Mouse (Mus musculus) embryonic facial prominence, embryonic 11.5 days (tissue): ENCODE measurements around the gene Sun3. TPM values are rescaled to one million over a fixed set of nuclear protein-coding genes. Genes with fewer than 3 reads are reported as not detected.

ENCODE experiments used
- ATAC-seq: fragments of 200-750 bp; cut with Nextera tagmentation; replicated peaks from 2 replicates; pipeline ENCODE4 v1.8.0; 2017; ENCODE audit warnings: low read depth; ENCODE audit not compliant: insufficient number of reproducible peaks, low FRiP score, low TSS enrichment
- DNase-seq: peaks from one replicate; pipeline ENCODE4 v3.0.0-alpha.2; 2015; ENCODE audit warnings: low spot score
- H3K27ac ChIP-seq: fragments of 300-500 bp; sonication (generic); replicated peaks from 2 replicates; pipeline ENCODE4 v1.5.1; 2014; ENCODE audit warnings: mild to moderate bottlenecking, low read depth, low read length, control low read depth
- H3K27me3 ChIP-seq: fragments of 300-500 bp; sonication (generic); 2 replicates; pipeline ENCODE4 v1.6.1; 2014; ENCODE audit warnings: mild to moderate bottlenecking, low read length, moderate library complexity, mixed read lengths; ENCODE audit not compliant: control insufficient read depth, insufficient read depth
- H3K36me3 ChIP-seq: fragments of 300-500 bp; sonication (generic); replicated peaks from 2 replicates; pipeline ENCODE4 v1.6.1; 2014; ENCODE audit warnings: low read depth, mild to moderate bottlenecking, low read length, moderate library complexity, mixed read lengths; ENCODE audit not compliant: control insufficient read depth, insufficient read depth
- H3K4me1 ChIP-seq: fragments of 300-500 bp; sonication (generic); 2 replicates; pipeline ENCODE4 v1.6.1; 2014; ENCODE audit warnings: low read length, mixed read lengths; ENCODE audit not compliant: control insufficient read depth, insufficient read depth
- H3K4me2 ChIP-seq: fragments of 300-500 bp; sonication (generic); 2 replicates; pipeline ENCODE4 v1.6.1; 2014; ENCODE audit warnings: low read depth, mild to moderate bottlenecking, control low read depth, low read length, moderate library complexity
- H3K4me3 ChIP-seq: fragments of 300-500 bp; sonication (generic); 2 replicates; pipeline ENCODE4 v1.5.1; 2014; ENCODE audit warnings: low read depth, low read length, control low read depth
- H3K9ac ChIP-seq: fragments of 300-500 bp; sonication (generic); replicated peaks from 2 replicates; pipeline ENCODE4 v1.6.1; 2014; ENCODE audit warnings: mild to moderate bottlenecking, control low read depth, low read length
- H3K9me3 ChIP-seq: fragments of 300-500 bp; sonication (generic); replicated peaks from 2 replicates; pipeline ENCODE4 v1.6.1; 2016; ENCODE audit warnings: mild to moderate bottlenecking, low read length, inconsistent platforms, mixed read lengths; ENCODE audit not compliant: control insufficient read depth
- WGBS: fragments of 180-500 bp; shearing (Covaris S2); extraction: QIAGEN DNeasy Blood & Tissue Kit; methylation state at CpG from one replicate; pipeline ENCODE4 v1.1.7; 2014; 5-methylcytosine and 5-hydroxymethylcytosine counted together
- polyA plus RNA-seq: library from polyadenylated mRNA; unstranded; fragments of >200 nt; fragmentation: Nextera tagmentation; extraction: Ambion mirVana; gene quantifications from 2 replicates; pipeline ENCODE4 v1.2.1, GENCODE M21; 2014

The Sun3 gene
- 0.18 and 0.24 TPM in 2 replicates for polyA plus RNA-seq

GRCm38 (mm10) chr11:9048703-9049060 is at the start of gene Sun3:
Gene Sun3, minus strand, starts transcription at chr11:9048991.
- no peaks in the 10 kb centered on the region for H3K36me3 ChIP-seq
- no peak within 1 kb of the TSS for H3K27ac ChIP-seq
- peak; percentile 2 for DNase-seq
- WGBS: 1% methylated on average over 18 of the region's 18 CpGs
- peak within 1 kb of the TSS; percentile 93 for H3K4me2 ChIP-seq
- peaks cover 11% of the 10 kb centered on the region for H3K27me3 ChIP-seq
- no peaks in the 10 kb centered on the region; the same call in 1 of the 2 replicates for H3K4me1 ChIP-seq
- no peak for ATAC-seq
- no peaks in the 10 kb centered on the region for H3K9me3 ChIP-seq
- H3K4me3 ChIP-seq: peak within 1 kb of the TSS; percentile 39
- no peak within 1 kb of the TSS; the same call in 1 of the 2 replicates for H3K9ac ChIP-seq

GRCm38 (mm10) chr11:9076444-9076843 is 27.7 kb upstream of the Sun3 start:
- Histone ChIP-seq H3K9ac (no peak overlapping the region), H3K36me3 (no peaks in the 10 kb centered on the region), H3K9me3 (no peaks in the 10 kb centered on the region), H3K27me3 (no peaks in the 10 kb centered on the region), H3K4me1 (no peaks in the 10 kb centered on the region), H3K4me3 (no peak overlapping the region), H3K4me2 (no peak overlapping the region), H3K27ac (no peak overlapping the region)
- DNase-seq (no peak), ATAC-seq (no peak)
- 93% methylated on average over 3 of the region's 3 CpGs for WGBS

- WGBS: 67% methylated on average over 5 of the region's 5 CpGs
- no peak overlapping the region for H3K4me2 ChIP-seq
- no peaks in the 10 kb centered on the region for H3K9me3 ChIP-seq
- H3K9ac ChIP-seq: no peak overlapping the region
- H3K4me3 ChIP-seq: no peak overlapping the region
- H3K27ac ChIP-seq: no peak overlapping the region
- no peaks in the 10 kb centered on the region for H3K27me3 ChIP-seq
- no peaks in the 10 kb centered on the region for H3K4me1 ChIP-seq
- no peaks in the 10 kb centered on the region for H3K36me3 ChIP-seq
- DNase-seq (no peak), ATAC-seq (no peak)
Observed at GRCm38 (mm10) chr11:9060484-9060883, 11.7 kb upstream of the Sun3 start.

DNA sequence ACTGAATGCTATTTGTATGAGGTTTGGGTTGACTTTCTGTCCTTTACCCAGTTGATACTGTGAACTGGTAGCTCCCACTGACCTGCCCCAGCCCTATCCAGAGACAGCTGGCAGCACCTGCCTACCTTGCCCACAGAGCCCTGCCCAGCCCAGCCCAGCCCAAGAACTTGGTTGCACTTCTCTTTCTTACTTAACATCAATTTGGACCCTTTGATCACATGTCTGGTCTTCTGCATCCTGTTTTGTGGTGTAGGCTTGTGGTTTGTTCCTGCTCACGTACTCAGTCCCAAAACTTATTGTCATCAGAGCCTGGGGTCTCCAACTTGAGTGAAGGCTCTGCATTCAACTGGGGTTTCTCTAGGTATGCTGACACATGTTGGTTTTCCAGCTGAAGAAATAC is 11.2 kb upstream of the Sun3 start:
- Histone ChIP-seq H3K9me3 (no peaks in the 10 kb centered on the region), H3K27me3 (no peaks in the 10 kb centered on the region), H3K4me3 (no peak overlapping the region), H3K27ac (no peak overlapping the region), H3K9ac (no peak overlapping the region), H3K4me2 (no peak overlapping the region), H3K4me1 (no peaks in the 10 kb centered on the region), H3K36me3 (no peaks in the 10 kb centered on the region)
- no peak for ATAC-seq
- no peak for DNase-seq
- 79% methylated on average over 1 of the region's 1 CpGs for WGBS

GRCm38 (mm10) chr11:9057711-9058110 is 8.9 kb upstream of the Sun3 start:
- Histone ChIP-seq H3K4me2 (no peak overlapping the region), H3K4me1 (no peaks in the 10 kb centered on the region), H3K27me3 (no peaks in the 10 kb centered on the region), H3K9ac (no peak overlapping the region), H3K4me3 (no peak overlapping the region), H3K9me3 (no peaks in the 10 kb centered on the region), H3K27ac (no peak overlapping the region), H3K36me3 (no peaks in the 10 kb centered on the region)
- ATAC-seq (no peak), DNase-seq (no peak)
- WGBS: 94% methylated on average over 4 of the region's 4 CpGs

DNA sequence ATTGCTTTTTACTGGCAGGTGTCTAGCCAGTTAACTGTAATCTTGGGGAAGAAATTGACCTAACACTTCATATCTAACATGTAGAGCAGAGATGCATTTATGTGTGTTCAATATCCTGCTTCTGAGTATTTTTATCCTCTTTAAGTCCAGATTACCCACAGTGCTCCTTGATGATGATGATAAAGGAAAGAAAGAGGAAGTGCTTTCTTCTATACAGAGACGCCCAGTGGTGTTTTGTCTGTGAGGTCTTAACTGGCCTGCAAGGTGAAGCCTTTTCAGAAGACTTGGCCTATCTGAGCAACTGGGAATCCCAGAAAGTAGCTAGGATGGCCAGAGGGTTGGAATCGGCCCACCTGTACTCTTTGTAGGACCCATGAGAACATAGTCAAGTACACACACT is 8.1 kb upstream of the Sun3 start:
- no peaks in the 10 kb centered on the region for H3K36me3 ChIP-seq
- H3K4me1 ChIP-seq: no peaks in the 10 kb centered on the region
- H3K9me3 ChIP-seq: no peaks in the 10 kb centered on the region
- H3K4me3 ChIP-seq: no peak overlapping the region
- 87% methylated on average over 2 of the region's 2 CpGs for WGBS
- H3K27ac ChIP-seq: no peak overlapping the region
- H3K9ac ChIP-seq: no peak overlapping the region
- no peak for ATAC-seq
- no peaks in the 10 kb centered on the region for H3K27me3 ChIP-seq
- H3K4me2 ChIP-seq: no peak overlapping the region
- no peak for DNase-seq

DNA sequence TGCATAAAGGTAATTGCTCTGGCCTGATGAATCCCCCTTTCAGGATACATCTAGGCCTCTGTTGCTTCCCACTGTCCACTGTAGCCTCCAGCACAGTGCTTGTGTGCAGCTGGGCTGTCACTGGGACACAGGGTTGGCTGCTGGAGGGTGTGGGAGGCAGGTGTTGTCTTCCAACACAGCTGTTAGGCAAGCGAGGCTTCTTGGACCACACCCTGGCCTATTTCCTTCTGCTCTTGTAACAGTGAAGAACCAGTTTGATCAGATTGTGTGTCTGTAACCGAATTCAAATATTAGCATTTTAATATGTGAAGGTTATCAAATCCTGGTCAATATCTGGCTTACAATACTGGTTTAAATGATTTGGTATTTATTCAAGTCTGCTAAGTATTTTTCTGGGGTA is 3.1 kb upstream of the Sun3 start:
- no peaks in the 10 kb centered on the region for H3K9me3 ChIP-seq

DNA sequence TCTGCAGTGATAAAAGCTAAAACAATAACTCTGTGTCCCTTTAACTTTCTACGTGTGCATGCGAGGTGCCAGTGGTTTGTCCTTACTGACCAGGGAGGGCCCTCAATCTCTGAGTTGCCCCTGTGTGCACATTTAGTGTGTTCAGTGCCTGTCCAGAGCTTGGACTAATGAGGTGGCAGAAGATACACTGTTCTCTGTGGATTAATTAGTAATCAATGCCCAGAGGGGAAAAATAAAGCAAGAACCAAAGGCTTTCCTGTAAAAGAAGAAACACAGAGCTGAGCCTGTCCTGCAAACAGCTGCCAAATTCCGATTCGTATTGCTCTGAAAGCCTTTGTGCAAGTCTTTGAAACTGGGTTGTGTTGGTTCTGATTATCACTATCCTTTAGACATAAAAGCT is 1.4 kb upstream of the Sun3 start:
- no peaks in the 10 kb centered on the region for H3K9me3 ChIP-seq
- DNase-seq (no peak), ATAC-seq (no peak)
- H3K4me2 ChIP-seq: no peak overlapping the region
- H3K27me3 ChIP-seq: peaks cover 11% of the 10 kb centered on the region
- 78% methylated on average over 4 of the region's 4 CpGs for WGBS
- H3K9ac ChIP-seq: no peak overlapping the region
- no peak overlapping the region for H3K4me3 ChIP-seq
- no peak overlapping the region for H3K27ac ChIP-seq
- no peaks in the 10 kb centered on the region for H3K36me3 ChIP-seq
- H3K4me1 ChIP-seq: no peaks in the 10 kb centered on the region; the same call in 1 of the 2 replicates

More for the DNA sequence above, 3.1 kb upstream of the Sun3 start:
- Histone ChIP-seq H3K4me2 (no peak overlapping the region), H3K9ac (no peak overlapping the region), H3K36me3 (no peaks in the 10 kb centered on the region), H3K4me1 (no peaks in the 10 kb centered on the region; the same call in 1 of the 2 replicates), H3K27me3 (peaks cover 11% of the 10 kb centered on the region), H3K4me3 (no peak overlapping the region), H3K27ac (no peak overlapping the region)
- no peak for DNase-seq
- 62% methylated on average over 2 of the region's 2 CpGs for WGBS
- ATAC-seq: no peak
